ENCODE assay signal across 10 mouse cellular contexts in genomic region chr9:69662394-69662793, GRCm38 (mm10).
DNase-seq lines count a peak whose midpoint lies in the region; ATAC-seq and TF ChIP-seq lines count a peak whose summit lies in the region.
"Had no signal": no experiment of that assay in that cellular context is flagged by ENCODE, and none has a peak within 500 bp of the region (broad histone marks: within the 10 kb centered on the region; RNA-seq: fewer than 3 reads in every experiment).

No protein-coding gene starts in this region.

- no peak for TF ChIP-seq POLR2A in lung, adult 2 months (IDR thresholded peaks at IDR 0.05; ENCODE audit: borderline replicate concordance, extremely low read depth, low read depth, low read length)

- peak; percentile 9 for DNase-seq in heart, postnatal 4 days
- DNase-seq in lung, adult 2 months: no peak
- DNase-seq in lung, adult 18-20 months: no peak
- peak; percentile 27 for DNase-seq in R1 (ENCODE audit: low read depth, low spot score)
- DNase-seq in lung, postnatal 10 days: peak; percentile 18
- no peak for DNase-seq in left cerebral cortex, postnatal 10 days (ENCODE audit: extremely low spot score in 1 of 2, low spot score in 2 of 2)
- no peak for DNase-seq in right cerebral cortex, postnatal 4 days
- DNase-seq: layer of hippocampus, adult 9-11 months had no signal

- H3K9ac ChIP-seq in heart, embryonic 11.5 days (ENCODE audit: low read depth, low read length): no peak overlapping the region
- H3K9ac ChIP-seq: embryonic facial prominence, embryonic 13.5 days had no signal

- peaks cover 8% of the 10 kb centered on the region for H3K27me3 ChIP-seq in heart, embryonic 11.5 days (ENCODE audit: control insufficient read depth, insufficient read depth, low read length)

- no peaks in the 10 kb centered on the region for H3K9me3 ChIP-seq in heart, embryonic 11.5 days (replicated peaks; ENCODE audit: control insufficient read depth, low read length)
- H3K9me3 ChIP-seq: embryonic facial prominence, embryonic 13.5 days had no signal

- TF ChIP-seq CTCF in lung, adult 2 months (IDR thresholded peaks at IDR 0.05; ENCODE audit: insufficient read depth, low read length): 0 out of 2 replicates have a peak, but pooled peaks have one; percentile 29

- H3K27ac ChIP-seq in heart, embryonic 11.5 days (ENCODE audit: low read depth, low read length): no peak overlapping the region
- H3K27ac ChIP-seq: embryonic facial prominence, embryonic 13.5 days had no signal

- intact Hi-C loops in left cerebral cortex, postnatal 10 days (cut with DNase I): no loop called here

- no peak overlapping the region for H3K4me3 ChIP-seq in heart, embryonic 11.5 days (ENCODE audit: low read depth, low read length)
- H3K4me3 ChIP-seq in lung, adult 2 months (replicated peaks; ENCODE audit: extremely low read depth, low read depth, low read length): no peak overlapping the region
- H3K4me3 ChIP-seq: embryonic facial prominence, embryonic 13.5 days had no signal

- no peak overlapping the region for H3K4me2 ChIP-seq in heart, embryonic 11.5 days
- H3K4me2 ChIP-seq: embryonic facial prominence, embryonic 13.5 days had no signal

- 41% methylated on average over 5 of the region's 5 CpGs for WGBS in heart, embryonic 11.5 days (ENCODE audit: insufficient replicate concordance)
- 30% methylated on average over 5 of the region's 5 CpGs for whole genome bisulfite sequencing in lung, adult 2 months

- ATAC-seq in heart, embryonic 11.5 days (replicated peaks; ENCODE audit: insufficient number of reproducible peaks, low FRiP score, low TSS enrichment): no peak

- no peaks in the 10 kb centered on the region for H3K4me1 ChIP-seq in heart, embryonic 11.5 days (ENCODE audit: control insufficient read depth, insufficient read depth, low read length)
- no peaks in the 10 kb centered on the region for H3K4me1 ChIP-seq in lung, adult 2 months (ENCODE audit: control insufficient read depth, insufficient read depth, low read length)
- H3K4me1 ChIP-seq: embryonic facial prominence, embryonic 13.5 days had no signal

- no peaks in the 10 kb centered on the region for H3K36me3 ChIP-seq in heart, embryonic 11.5 days (ENCODE audit: control insufficient read depth, insufficient read depth, low read length)
- H3K36me3 ChIP-seq: embryonic facial prominence, embryonic 13.5 days had no signal

Comparison
In these comparisons a context has a peak if more than half of its experiments do, and no peak if none do; other contexts are left out.
1. DNase-seq: peak in heart, postnatal 4 days (single experiment), R1 (single experiment) and lung, postnatal 10 days (single experiment); none in lung, adult 2 months (single experiment), lung, adult 18-20 months (0 of 2), left cerebral cortex, postnatal 10 days (0 of 2) and right cerebral cortex, postnatal 4 days (single experiment).